Mouse (Mus musculus): ENCODE data around the gene Cdkn2aip. TPM values are rescaled to one million over a fixed set of nuclear protein-coding genes. Genes with fewer than 3 reads are reported as not detected.

Cdkn2aip gene
- polyA plus RNA-seq, 1 experiment from 2014 or later, result 41.3 TPM

GRCm38 (mm10) chr8:47691831-47692230 is 21.9 kb downstream of the Cdkn2aip start:
- H3K4me3 ChIP-seq (replicated peaks), result no peak overlapping the region
- ATAC-seq (ENCODE audit: low FRiP score), result no peak
- no peak overlapping the region for H3K27ac ChIP-seq
- H3K4me2 ChIP-seq, result no peak overlapping the region
- WGBS, result 65% methylated on average over 9 of the region's 10 CpGs
- no peak overlapping the region for H3K9ac ChIP-seq
- H3K27me3 ChIP-seq, result peaks cover 9% of the 10 kb centered on the region; the same call in 1 of the 2 replicates
- no peaks in the 10 kb centered on the region for H3K36me3 ChIP-seq (replicated peaks)
- peaks cover 12% of the 10 kb centered on the region for H3K4me1 ChIP-seq
- H3K9me3 ChIP-seq, result no peaks in the 10 kb centered on the region; the same call in 1 of the 2 replicates

- Histone ChIP-seq H3K4me2 (peak overlapping the region; percentile 49), H3K4me3 (replicated peaks) (no peak overlapping the region), H3K9me3 (no peaks in the 10 kb centered on the region; the same call in 1 of the 2 replicates), H3K36me3 (replicated peaks) (no peaks in the 10 kb centered on the region), H3K27ac (no peak overlapping the region), H3K4me1 (peaks cover 12% of the 10 kb centered on the region), H3K27me3 (peaks cover 9% of the 10 kb centered on the region; the same call in 1 of the 2 replicates), H3K9ac (no peak overlapping the region)
- ATAC-seq (ENCODE audit: low FRiP score), result no peak
- WGBS, result 36% methylated on average over 7 of the region's 7 CpGs
Observed at GRCm38 (mm10) chr8:47691303-47691702, 22.4 kb downstream of the Cdkn2aip start.

- Histone ChIP-seq H3K9ac (peak overlapping the region; percentile 31; the same call in 1 of the 2 replicates), H3K9me3 (no peaks in the 10 kb centered on the region; the same call in 1 of the 2 replicates), H3K27me3 (peaks cover 9% of the 10 kb centered on the region; the same call in 1 of the 2 replicates), H3K4me2 (peak overlapping the region; percentile 49), H3K4me3 (replicated peaks) (peak overlapping the region; percentile 26), H3K27ac (no peak overlapping the region), H3K36me3 (replicated peaks) (no peaks in the 10 kb centered on the region), H3K4me1 (peaks cover 12% of the 10 kb centered on the region)
- ATAC-seq (ENCODE audit: low FRiP score), result no peak
- under 1% methylated on average over 16 of the region's 16 CpGs for WGBS
Observed at GRCm38 (mm10) chr8:47690674-47691078, 23.1 kb downstream of the Cdkn2aip start.

GRCm38 (mm10) chr8:47689704-47690326 is 23.9 kb downstream of the Cdkn2aip start:
- Histone ChIP-seq H3K4me2 (no peak overlapping the region), H3K4me3 (replicated peaks) (no peak overlapping the region), H3K27me3 (peaks cover 9% of the 10 kb centered on the region; the same call in 1 of the 2 replicates), H3K36me3 (replicated peaks) (no peaks in the 10 kb centered on the region), H3K4me1 (peaks cover 12% of the 10 kb centered on the region), H3K27ac (no peak overlapping the region), H3K9ac (no peak overlapping the region), H3K9me3 (no peaks in the 10 kb centered on the region; the same call in 1 of the 2 replicates)
- WGBS, result 55% methylated on average over 12 of the region's 12 CpGs
- no peak for ATAC-seq (ENCODE audit: low FRiP score)

GRCm38 (mm10) chr8:47684441-47684840 is 29.3 kb downstream of the Cdkn2aip start:
- 86% methylated on average over 5 of the region's 5 CpGs for WGBS
- no peaks in the 10 kb centered on the region for H3K4me1 ChIP-seq
- no peaks in the 10 kb centered on the region for H3K27me3 ChIP-seq
- H3K9ac ChIP-seq, result no peak overlapping the region
- no peak overlapping the region for H3K4me2 ChIP-seq
- H3K9me3 ChIP-seq, result no peaks in the 10 kb centered on the region; the same call in 1 of the 2 replicates
- ATAC-seq (ENCODE audit: low FRiP score), result no peak
- H3K27ac ChIP-seq, result no peak overlapping the region
- no peaks in the 10 kb centered on the region for H3K36me3 ChIP-seq (replicated peaks)
- H3K4me3 ChIP-seq (replicated peaks), result no peak overlapping the region

GRCm38 (mm10) chr8:47683994-47684393 is 29.7 kb downstream of the Cdkn2aip start:
- 88% methylated on average over 9 of the region's 9 CpGs for WGBS
- Histone ChIP-seq H3K4me1 (no peaks in the 10 kb centered on the region), H3K9me3 (no peaks in the 10 kb centered on the region), H3K36me3 (replicated peaks) (no peaks in the 10 kb centered on the region), H3K27me3 (no peaks in the 10 kb centered on the region), H3K4me3 (replicated peaks) (no peak overlapping the region), H3K9ac (no peak overlapping the region), H3K4me2 (no peak overlapping the region), H3K27ac (no peak overlapping the region)
- ATAC-seq (ENCODE audit: low FRiP score), result no peak

- Histone ChIP-seq H3K36me3 (replicated peaks) (no peaks in the 10 kb centered on the region), H3K27ac (no peak overlapping the region), H3K4me3 (replicated peaks) (no peak overlapping the region), H3K4me2 (no peak overlapping the region), H3K4me1 (peaks cover 8% of the 10 kb centered on the region), H3K9ac (no peak overlapping the region), H3K27me3 (no peaks in the 10 kb centered on the region), H3K9me3 (no peaks in the 10 kb centered on the region)
- 87% methylated on average over 4 of the region's 4 CpGs for WGBS
- no peak for ATAC-seq (ENCODE audit: low FRiP score)
Observed at GRCm38 (mm10) chr8:47680306-47680705, 33.4 kb downstream of the Cdkn2aip start.

GRCm38 (mm10) chr8:47679603-47680002 is 34.1 kb downstream of the Cdkn2aip start:
- Histone ChIP-seq H3K9ac (no peak overlapping the region), H3K9me3 (no peaks in the 10 kb centered on the region), H3K4me1 (peaks cover 8% of the 10 kb centered on the region), H3K4me2 (no peak overlapping the region), H3K27ac (no peak overlapping the region), H3K27me3 (no peaks in the 10 kb centered on the region), H3K4me3 (replicated peaks) (no peak overlapping the region), H3K36me3 (replicated peaks) (no peaks in the 10 kb centered on the region)
- WGBS, result 77% methylated on average over 1 of the region's 1 CpGs
- ATAC-seq (ENCODE audit: low FRiP score), result no peak

GRCm38 (mm10) chr8:47676631-47677030 is 37.1 kb downstream of the Cdkn2aip start:
- peak overlapping the region; percentile 67 for H3K4me2 ChIP-seq
- no peak for ATAC-seq (ENCODE audit: low FRiP score)
- no peak overlapping the region for H3K9ac ChIP-seq
- H3K36me3 ChIP-seq (replicated peaks), result no peaks in the 10 kb centered on the region
- WGBS, result 53% methylated on average over 2 of the region's 2 CpGs
- peak overlapping the region; percentile 91 for H3K4me3 ChIP-seq (replicated peaks)
- peaks cover 10% of the 10 kb centered on the region for H3K4me1 ChIP-seq
- no peaks in the 10 kb centered on the region for H3K9me3 ChIP-seq
- H3K27me3 ChIP-seq, result no peaks in the 10 kb centered on the region
- H3K27ac ChIP-seq, result no peak overlapping the region

GRCm38 (mm10) chr8:47676224-47676623 is 37.5 kb downstream of the Cdkn2aip start:
- H3K4me2 ChIP-seq, result peak overlapping the region; percentile 67
- 0 out of 2 replicates have a peak overlapping the region, but pooled peaks have one; percentile 93 for H3K27ac ChIP-seq
- WGBS, result 2% methylated on average over 15 of the region's 15 CpGs
- H3K9me3 ChIP-seq, result no peaks in the 10 kb centered on the region
- H3K4me3 ChIP-seq (replicated peaks), result peak overlapping the region; percentile 91
- H3K27me3 ChIP-seq, result no peaks in the 10 kb centered on the region
- H3K9ac ChIP-seq, result peak overlapping the region; percentile 85
- peaks cover 10% of the 10 kb centered on the region for H3K4me1 ChIP-seq
- no peaks in the 10 kb centered on the region for H3K36me3 ChIP-seq (replicated peaks)
- ATAC-seq (ENCODE audit: low FRiP score), result no peak

GRCm38 (mm10) chr8:47675786-47676185 is 37.9 kb downstream of the Cdkn2aip start:
- Histone ChIP-seq H3K27ac (peak overlapping the region; percentile 93), H3K4me1 (peaks cover 10% of the 10 kb centered on the region), H3K4me2 (peak overlapping the region; percentile 67), H3K4me3 (replicated peaks) (peak overlapping the region; percentile 91), H3K9me3 (no peaks in the 10 kb centered on the region), H3K27me3 (no peaks in the 10 kb centered on the region), H3K9ac (peak overlapping the region; percentile 85), H3K36me3 (replicated peaks) (no peaks in the 10 kb centered on the region)
- WGBS, result 1% methylated on average over 20 of the region's 20 CpGs
- ATAC-seq (ENCODE audit: low FRiP score), result peak; percentile 12

- peak within 1 kb of the TSS; percentile 93 for H3K27ac ChIP-seq
- whole genome bisulfite sequencing, result under 1% methylated on average over 91 of the region's 106 CpGs
- no peaks in the 10 kb centered on the region for H3K27me3 ChIP-seq
- ATAC-seq (ENCODE audit: low FRiP score), result peak; percentile 91
- no peaks in the 10 kb centered on the region for H3K9me3 ChIP-seq
- peak within 1 kb of the TSS; percentile 85 for H3K9ac ChIP-seq
- H3K4me3 ChIP-seq (replicated peaks), result peak within 1 kb of the TSS; percentile 91
- no peaks in the 10 kb centered on the region for H3K36me3 ChIP-seq (replicated peaks)
- peaks cover 10% of the 10 kb centered on the region for H3K4me1 ChIP-seq
- H3K4me2 ChIP-seq, result peak within 1 kb of the TSS; percentile 67
Observed at GRCm38 (mm10) chr8:47674777-47675710, 38.7 kb downstream of the Cdkn2aip start, which contains the start of gene Ing2. Ing2 (minus strand) TSS chr8:47675556.

Measured in forebrain, embryonic 12.5 days (tissue).